Mouse (Mus musculus): ENCODE results near the gene Bad. TPM values are rescaled to one million over a fixed set of nuclear protein-coding genes. Genes with fewer than 3 reads are reported as not detected.

The Bad gene
- polyA plus RNA-seq, 1 experiment from 2014 or later, result 77.0 TPM

- 90% methylated on average over 20 of the region's 20 CpGs for WGBS
- peaks cover 25% of the 10 kb centered on the region for H3K4me1 ChIP-seq (ENCODE audit: control insufficient read depth, insufficient read depth, low read length)
- peaks cover 19% of the 10 kb centered on the region for H3K27me3 ChIP-seq (replicated peaks; ENCODE audit: control insufficient read depth, insufficient read depth, low read length)
- no peaks in the 10 kb centered on the region for H3K36me3 ChIP-seq (ENCODE audit: control insufficient read depth, insufficient read depth, low read length)
- no peak for DNase-seq (ENCODE audit: low spot score)
- ATAC-seq, result no peak
- 0 out of 2 replicates have a peak overlapping the region, but pooled peaks have one; percentile 77 for H3K4me3 ChIP-seq (ENCODE audit: low read depth, low read length)
- H3K9me3 ChIP-seq (replicated peaks; ENCODE audit: control insufficient read depth, low read length), result no peaks in the 10 kb centered on the region
- H3K27ac ChIP-seq (ENCODE audit: low read depth, low read length), result no peak overlapping the region
- H3K4me2 ChIP-seq (ENCODE audit: low read length), result peak overlapping the region; percentile 97; the same call in 1 of the 2 replicates
- peak overlapping the region; percentile 1 for H3K9ac ChIP-seq (ENCODE audit: low read length)
Observed at GRCm38 (mm10) chr19:6939106-6940002, 2.3 kb upstream of the Bad start.

GRCm38 (mm10) chr19:6940396-6941351, 987 bp upstream of the Bad start:
- WGBS, result 22% methylated on average over 29 of the region's 29 CpGs
- ATAC-seq, result peak; percentile 27
- H3K27me3 ChIP-seq (replicated peaks; ENCODE audit: control insufficient read depth, insufficient read depth, low read length), result peaks cover 8% of the 10 kb centered on the region

GRCm38 (mm10) chr19:6942249-6942691, 609 bp downstream of the Bad start, which contains the start of gene Gpr137:
Gene Gpr137, minus strand, starts transcription at chr19:6942480.
- H3K27ac ChIP-seq (ENCODE audit: low read depth, low read length), result peak within 1 kb of the TSS; percentile 91
- under 1% methylated on average over 27 of the region's 27 CpGs for WGBS
- H3K9me3 ChIP-seq (replicated peaks; ENCODE audit: control insufficient read depth, low read length), result no peaks in the 10 kb centered on the region
- peaks cover 25% of the 10 kb centered on the region for H3K4me1 ChIP-seq (ENCODE audit: control insufficient read depth, insufficient read depth, low read length)
- DNase-seq (ENCODE audit: low spot score), result peak; percentile 90
- peak within 1 kb of the TSS; percentile 97 for H3K4me2 ChIP-seq (ENCODE audit: low read length)
- peak within 1 kb of the TSS; percentile 86 for H3K9ac ChIP-seq (ENCODE audit: low read length)
- peak; percentile 83 for ATAC-seq
- peaks cover 9% of the 10 kb centered on the region; the same call in 1 of the 2 replicates for H3K36me3 ChIP-seq (ENCODE audit: control insufficient read depth, insufficient read depth, low read length)
- H3K27me3 ChIP-seq (replicated peaks; ENCODE audit: control insufficient read depth, insufficient read depth, low read length), result no peaks in the 10 kb centered on the region
- H3K4me3 ChIP-seq (ENCODE audit: low read depth, low read length), result peak within 1 kb of the TSS; percentile 77

More at GRCm38 (mm10) chr19:6940396-6941351, 987 bp upstream of the Bad start:
- 0 out of 2 replicates have a peak, but pooled peaks cover 3% of the 10 kb centered on the region for H3K36me3 ChIP-seq (ENCODE audit: control insufficient read depth, insufficient read depth, low read length)
- peak overlapping the region; percentile 97 for H3K4me2 ChIP-seq (ENCODE audit: low read length)
- peaks cover 25% of the 10 kb centered on the region for H3K4me1 ChIP-seq (ENCODE audit: control insufficient read depth, insufficient read depth, low read length)
- no peaks in the 10 kb centered on the region for H3K9me3 ChIP-seq (replicated peaks; ENCODE audit: control insufficient read depth, low read length)
- DNase-seq (ENCODE audit: low spot score), result no peak
- H3K9ac ChIP-seq (ENCODE audit: low read length), result peak overlapping the region; percentile 86
- no peak overlapping the region for H3K27ac ChIP-seq (ENCODE audit: low read depth, low read length)
- H3K4me3 ChIP-seq (ENCODE audit: low read depth, low read length), result peak overlapping the region; percentile 77

- no peak for ATAC-seq
- H3K4me1 ChIP-seq (ENCODE audit: control insufficient read depth, insufficient read depth, low read length), result peaks cover 25% of the 10 kb centered on the region
- no peak for DNase-seq (ENCODE audit: low spot score)
- WGBS, result 28% methylated on average over 5 of the region's 5 CpGs
- no peaks in the 10 kb centered on the region for H3K27me3 ChIP-seq (replicated peaks; ENCODE audit: control insufficient read depth, insufficient read depth, low read length)
- H3K36me3 ChIP-seq (ENCODE audit: control insufficient read depth, insufficient read depth, low read length), result peaks cover 9% of the 10 kb centered on the region; the same call in 1 of the 2 replicates
- H3K9ac ChIP-seq (ENCODE audit: low read length), result peak overlapping the region; percentile 86
- peak overlapping the region; percentile 77 for H3K4me3 ChIP-seq (ENCODE audit: low read depth, low read length)
- no peaks in the 10 kb centered on the region for H3K9me3 ChIP-seq (replicated peaks; ENCODE audit: control insufficient read depth, low read length)
- H3K27ac ChIP-seq (ENCODE audit: low read depth, low read length), result peak overlapping the region; percentile 91
- H3K4me2 ChIP-seq (ENCODE audit: low read length), result peak overlapping the region; percentile 97
Observed at GRCm38 (mm10) chr19:6942764-6943163, 1.1 kb downstream of the Bad start.

GRCm38 (mm10) chr19:6943709-6944108, 2.0 kb downstream of the Bad start:
- Histone ChIP-seq H3K4me1 (ENCODE audit: control insufficient read depth, insufficient read depth, low read length) (peaks cover 23% of the 10 kb centered on the region), H3K27me3 (replicated peaks; ENCODE audit: control insufficient read depth, insufficient read depth, low read length) (no peaks in the 10 kb centered on the region), H3K4me3 (ENCODE audit: low read depth, low read length) (no peak overlapping the region), H3K4me2 (ENCODE audit: low read length) (no peak overlapping the region), H3K9ac (ENCODE audit: low read length) (no peak overlapping the region), H3K9me3 (replicated peaks; ENCODE audit: control insufficient read depth, low read length) (no peaks in the 10 kb centered on the region), H3K36me3 (ENCODE audit: control insufficient read depth, insufficient read depth, low read length) (peaks cover 9% of the 10 kb centered on the region; the same call in 1 of the 2 replicates), H3K27ac (ENCODE audit: low read depth, low read length) (no peak overlapping the region)
- DNase-seq (ENCODE audit: low spot score) (no peak), ATAC-seq (no peak)
- WGBS, result 95% methylated on average over 6 of the region's 6 CpGs

GRCm38 (mm10) chr19:6947742-6948141, 6.1 kb downstream of the Bad start:
- DNase-seq (ENCODE audit: low spot score) (no peak), ATAC-seq (no peak)
- Histone ChIP-seq H3K4me3 (ENCODE audit: low read depth, low read length) (no peak overlapping the region), H3K36me3 (ENCODE audit: control insufficient read depth, insufficient read depth, low read length) (peaks cover 9% of the 10 kb centered on the region; the same call in 1 of the 2 replicates), H3K4me1 (ENCODE audit: control insufficient read depth, insufficient read depth, low read length) (peaks cover 13% of the 10 kb centered on the region), H3K27me3 (replicated peaks; ENCODE audit: control insufficient read depth, insufficient read depth, low read length) (no peaks in the 10 kb centered on the region), H3K9me3 (replicated peaks; ENCODE audit: control insufficient read depth, low read length) (no peaks in the 10 kb centered on the region), H3K4me2 (ENCODE audit: low read length) (no peak overlapping the region), H3K9ac (ENCODE audit: low read length) (no peak overlapping the region), H3K27ac (ENCODE audit: low read depth, low read length) (no peak overlapping the region)
- 47% methylated on average over 4 of the region's 4 CpGs for WGBS

- no peak for DNase-seq (ENCODE audit: low spot score)
- Histone ChIP-seq H3K9me3 (replicated peaks; ENCODE audit: control insufficient read depth, low read length) (no peaks in the 10 kb centered on the region), H3K27ac (ENCODE audit: low read depth, low read length) (no peak overlapping the region), H3K36me3 (ENCODE audit: control insufficient read depth, insufficient read depth, low read length) (peaks cover 9% of the 10 kb centered on the region; the same call in 1 of the 2 replicates), H3K4me1 (ENCODE audit: control insufficient read depth, insufficient read depth, low read length) (peaks cover 12% of the 10 kb centered on the region), H3K4me2 (ENCODE audit: low read length) (no peak overlapping the region), H3K4me3 (ENCODE audit: low read depth, low read length) (no peak overlapping the region), H3K9ac (ENCODE audit: low read length) (no peak overlapping the region), H3K27me3 (replicated peaks; ENCODE audit: control insufficient read depth, insufficient read depth, low read length) (no peaks in the 10 kb centered on the region)
- WGBS, result 75% methylated on average over 4 of the region's 4 CpGs
- ATAC-seq, result no peak
Observed at GRCm38 (mm10) chr19:6948186-6948585, 6.5 kb downstream of the Bad start.

GRCm38 (mm10) chr19:6949532-6949931, 7.9 kb downstream of the Bad start:
- DNase-seq (ENCODE audit: low spot score) (no peak), ATAC-seq (no peak)
- Histone ChIP-seq H3K4me1 (ENCODE audit: control insufficient read depth, insufficient read depth, low read length) (peaks cover 12% of the 10 kb centered on the region), H3K4me2 (ENCODE audit: low read length) (0 out of 2 replicates have a peak overlapping the region, but pooled peaks have one; percentile 94), H3K9ac (ENCODE audit: low read length) (no peak overlapping the region), H3K4me3 (ENCODE audit: low read depth, low read length) (no peak overlapping the region), H3K27ac (ENCODE audit: low read depth, low read length) (no peak overlapping the region), H3K27me3 (replicated peaks; ENCODE audit: control insufficient read depth, insufficient read depth, low read length) (no peaks in the 10 kb centered on the region), H3K9me3 (replicated peaks; ENCODE audit: control insufficient read depth, low read length) (no peaks in the 10 kb centered on the region), H3K36me3 (ENCODE audit: control insufficient read depth, insufficient read depth, low read length) (peaks cover 9% of the 10 kb centered on the region; the same call in 1 of the 2 replicates)
- 90% methylated on average over 5 of the region's 5 CpGs for WGBS
